Comparison of ENCODE assay signal across 8 mouse cellular contexts in the genomic region with DNA sequence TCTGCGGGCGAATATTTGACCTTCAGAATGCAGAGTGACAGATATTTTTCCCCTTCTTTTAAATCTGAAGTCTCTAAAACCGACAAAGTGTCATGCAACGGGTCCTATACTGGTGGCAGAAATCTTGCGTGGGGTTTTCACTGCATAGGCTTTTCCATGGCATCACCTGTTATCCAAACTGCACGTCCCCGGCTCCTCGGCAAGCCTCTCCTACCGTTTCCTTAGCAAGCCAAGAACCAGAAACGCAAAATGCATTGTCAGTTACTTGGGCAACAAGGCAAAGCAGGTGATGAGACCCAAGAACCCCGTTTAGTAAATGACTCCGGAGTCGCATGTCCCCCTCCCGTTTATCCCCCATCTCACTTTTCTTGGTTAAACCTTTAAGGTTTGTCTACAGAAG. TPM values are rescaled to one million over a fixed set of nuclear protein-coding genes. Genes with fewer than 3 reads are reported as not detected.
DNase-seq lines count a peak whose midpoint lies in the region; ATAC-seq and TF ChIP-seq lines count a peak whose summit lies in the region.

No protein-coding gene starts in this region.

- no peaks in the 10 kb centered on the region for H3K27me3 ChIP-seq in heart, embryonic 12.5 days (replicated peaks)
- H3K27me3 ChIP-seq in embryonic facial prominence, embryonic 13.5 days = no peaks in the 10 kb centered on the region
- no peaks in the 10 kb centered on the region for H3K27me3 ChIP-seq in limb, embryonic 14.5 days (ENCODE audit: control insufficient read depth, insufficient read depth, low read length)
- no peaks in the 10 kb centered on the region for H3K27me3 ChIP-seq in stomach, embryonic 16.5 days (ENCODE audit: control insufficient read depth, insufficient read depth, low read length)

- DNase-seq in heart, adult 8-10 months (ENCODE audit: low spot score) = no peak
- DNase-seq in 416B (ENCODE audit: low read depth) = peak; percentile 37
- no peak for DNase-seq in limb, embryonic 14.5 days (ENCODE audit: low spot score)
- DNase-seq in adrenal gland, postnatal 10 days = no peak
- DNase-seq in frontal cortex, postnatal 10 days (ENCODE audit: low spot score in 2 of 2) = no peak

- 5% methylated on average over 14 of the region's 14 CpGs for WGBS in heart, embryonic 12.5 days
- 5% methylated on average over 14 of the region's 14 CpGs for WGBS in embryonic facial prominence, embryonic 13.5 days
- WGBS in limb, embryonic 14.5 days = 5% methylated on average over 14 of the region's 14 CpGs
- WGBS in stomach, embryonic 16.5 days = 4% methylated on average over 14 of the region's 14 CpGs

- H3K4me1 ChIP-seq in heart, embryonic 12.5 days (replicated peaks) = peaks cover 54% of the 10 kb centered on the region
- peaks cover 25% of the 10 kb centered on the region for H3K4me1 ChIP-seq in embryonic facial prominence, embryonic 13.5 days
- peaks cover 9% of the 10 kb centered on the region for H3K4me1 ChIP-seq in limb, embryonic 14.5 days (ENCODE audit: control insufficient read depth, insufficient read depth, low read length)
- peaks cover 21% of the 10 kb centered on the region for H3K4me1 ChIP-seq in stomach, embryonic 16.5 days (ENCODE audit: control insufficient read depth, insufficient read depth, low read length)

- H3K4me2 ChIP-seq in heart, embryonic 12.5 days = peak overlapping the region; percentile 85
- peak overlapping the region; percentile 84 for H3K4me2 ChIP-seq in embryonic facial prominence, embryonic 13.5 days
- H3K4me2 ChIP-seq in limb, embryonic 14.5 days (replicated peaks; ENCODE audit: low read depth, low read length, severe bottlenecking) = peak overlapping the region; percentile 78
- H3K4me2 ChIP-seq in stomach, embryonic 16.5 days (ENCODE audit: low read depth, low read length) = peak overlapping the region; percentile 89

- H3K4me3 ChIP-seq in heart, embryonic 12.5 days = peak overlapping the region; percentile 92
- peak overlapping the region; percentile 82 for H3K4me3 ChIP-seq in embryonic facial prominence, embryonic 13.5 days
- peak overlapping the region; percentile 66 for H3K4me3 ChIP-seq in limb, embryonic 14.5 days (replicated peaks; ENCODE audit: low read length)
- H3K4me3 ChIP-seq in stomach, embryonic 16.5 days (replicated peaks; ENCODE audit: low read length) = peak overlapping the region; percentile 85

- TF ChIP-seq POLR2A in limb, embryonic 14.5 days (IDR thresholded peaks at IDR 0.05; ENCODE audit: borderline replicate concordance, extremely low read depth, insufficient read depth, insufficient read length) = no peak

- ATAC-seq in heart, embryonic 12.5 days (ENCODE audit: insufficient number of reproducible peaks, low FRiP score) = no peak
- no peak for ATAC-seq in embryonic facial prominence, embryonic 13.5 days (ENCODE audit: insufficient number of reproducible peaks, insufficient read depth, low FRiP score, low TSS enrichment, low read depth)
- ATAC-seq in limb, embryonic 14.5 days (ENCODE audit: low FRiP score, low read depth) = no peak
- no peak for ATAC-seq in stomach, embryonic 16.5 days (ENCODE audit: insufficient read depth, low FRiP score)

- peak overlapping the region; percentile 92 for H3K9ac ChIP-seq in heart, embryonic 12.5 days
- peak overlapping the region; percentile 91 for H3K9ac ChIP-seq in embryonic facial prominence, embryonic 13.5 days
- peak overlapping the region; percentile 91 for H3K9ac ChIP-seq in limb, embryonic 14.5 days (ENCODE audit: low read depth, low read length, severe bottlenecking)
- H3K9ac ChIP-seq in stomach, embryonic 16.5 days (ENCODE audit: low read length) = peak overlapping the region; percentile 91

- peaks cover 4% of the 10 kb centered on the region; the same call in 1 of the 2 replicates for H3K36me3 ChIP-seq in heart, embryonic 12.5 days
- no peaks in the 10 kb centered on the region for H3K36me3 ChIP-seq in embryonic facial prominence, embryonic 13.5 days
- no peaks in the 10 kb centered on the region for H3K36me3 ChIP-seq in limb, embryonic 14.5 days (ENCODE audit: control insufficient read depth, insufficient read depth, low read length)
- no peaks in the 10 kb centered on the region for H3K36me3 ChIP-seq in stomach, embryonic 16.5 days (ENCODE audit: control insufficient read depth, insufficient read depth, low read length)

- H3K27ac ChIP-seq in heart, embryonic 12.5 days (ENCODE audit: poor library complexity, severe bottlenecking) = peak overlapping the region; percentile 96
- peak overlapping the region; percentile 90 for H3K27ac ChIP-seq in embryonic facial prominence, embryonic 13.5 days
- peak overlapping the region; percentile 85 for H3K27ac ChIP-seq in limb, embryonic 14.5 days (replicated peaks; ENCODE audit: low read depth, low read length)
- H3K27ac ChIP-seq in stomach, embryonic 16.5 days (ENCODE audit: low read length) = peak overlapping the region; percentile 83

- no peaks in the 10 kb centered on the region for H3K9me3 ChIP-seq in heart, embryonic 12.5 days (replicated peaks)
- no peaks in the 10 kb centered on the region for H3K9me3 ChIP-seq in embryonic facial prominence, embryonic 13.5 days
- no peaks in the 10 kb centered on the region for H3K9me3 ChIP-seq in limb, embryonic 14.5 days (ENCODE audit: control insufficient read depth, low read length)
- no peaks in the 10 kb centered on the region for H3K9me3 ChIP-seq in stomach, embryonic 16.5 days (replicated peaks; ENCODE audit: control insufficient read depth, low read length)

RNA-seq across cellular contexts. Expression of a gene that starts 0.8 kb away (rescaled TPM):
- polyA plus RNA-seq in heart, embryonic 12.5 days (2016; fragmentation: Nextera tagmentation; extraction: Ambion mirVana) = 35.1 and 37.2 TPM in 2 replicates
- total RNA-seq in heart, adult 8-10 months (2022) = 10 to 100 TPM; 89.7 to 97.8 (median 92.7) TPM
- 20.0 and 20.2 TPM in 2 replicates for polyA plus RNA-seq in embryonic facial prominence, embryonic 13.5 days (2015; fragmentation: Nextera tagmentation; extraction: Ambion mirVana)
- 21.2 and 21.6 TPM in 2 replicates for polyA plus RNA-seq in limb, embryonic 14.5 days (2012; rRNA removed)
- polyA plus RNA-seq in limb, embryonic 14.5 days (2014; fragmentation: Nextera tagmentation; extraction: Ambion mirVana) = 20.8 and 24.8 TPM in 2 replicates
- polyA plus RNA-seq in stomach, embryonic 16.5 days (2015; fragmentation: Nextera tagmentation; extraction: Ambion mirVana) = 20.4 and 20.5 TPM in 2 replicates
- total RNA-seq in adrenal gland, postnatal 10 days (2021) = 10 to 100 TPM; 49.6 to 64.1 TPM

RNA-seq across cellular contexts. Expression of a gene that starts 53.4 kb away (rescaled TPM):
- polyA plus RNA-seq in heart, embryonic 12.5 days (2016; fragmentation: Nextera tagmentation; extraction: Ambion mirVana) = 21.0 and 21.3 TPM in 2 replicates
- total RNA-seq in heart, adult 8-10 months (2022) = 10 to 100 TPM; 10.6 to 11.4 (median 11.3) TPM
- polyA plus RNA-seq in embryonic facial prominence, embryonic 13.5 days (2015; fragmentation: Nextera tagmentation; extraction: Ambion mirVana) = 28.3 and 29.6 TPM in 2 replicates
- polyA plus RNA-seq in limb, embryonic 14.5 days (2012; rRNA removed) = 25.8 and 35.3 TPM in 2 replicates
- polyA plus RNA-seq in limb, embryonic 14.5 days (2014; fragmentation: Nextera tagmentation; extraction: Ambion mirVana) = 27.1 and 28.6 TPM in 2 replicates
- 12.8 and 18.3 TPM in 2 replicates for polyA plus RNA-seq in stomach, embryonic 16.5 days (2015; fragmentation: Nextera tagmentation; extraction: Ambion mirVana)
- 10 to 100 TPM; 22.6 to 27.2 TPM for total RNA-seq in adrenal gland, postnatal 10 days (2021)
